Mouse (Mus musculus): ENCODE measurements around the gene Ccdc97. TPM values are rescaled to one million over a fixed set of nuclear protein-coding genes. Genes with fewer than 3 reads are reported as not detected.

Gene Ccdc97
- polyA plus RNA-seq, 2 experiments = 11.3 to 17.1 TPM

DNA sequence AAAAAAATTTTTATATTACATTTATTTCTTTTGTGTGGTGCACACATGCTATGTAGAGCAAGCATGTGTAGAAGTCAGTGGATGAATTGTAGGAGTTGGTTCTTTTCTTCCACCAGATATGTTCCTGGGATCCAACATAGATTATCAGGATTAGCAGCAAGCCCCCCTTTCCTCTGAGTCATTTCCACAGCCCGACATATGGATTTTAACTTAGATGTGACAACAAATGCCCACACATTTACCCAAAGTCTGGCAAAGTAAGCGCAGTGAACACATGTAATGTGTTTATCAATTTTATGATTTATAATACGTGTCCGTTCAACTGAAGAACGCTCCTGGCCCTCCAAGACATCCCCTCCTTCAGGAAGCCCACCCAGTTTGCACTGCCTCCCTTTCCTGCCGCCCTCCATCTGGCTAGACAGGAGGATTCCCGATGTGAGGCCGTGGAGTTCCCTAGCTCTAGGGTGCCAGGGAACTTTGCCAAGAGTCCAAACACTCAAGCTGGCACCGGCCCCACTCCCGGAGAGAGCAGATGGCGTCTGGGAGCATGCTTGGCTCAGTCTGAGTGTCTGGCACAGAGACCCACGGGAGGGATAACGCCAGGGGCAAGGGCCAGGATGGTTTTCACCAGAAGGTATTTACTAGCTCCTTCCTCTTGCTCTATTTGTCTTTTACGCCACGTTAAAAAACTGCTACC is 42.7 kb downstream of the Ccdc97 start:
- ATAC-seq (ENCODE audit: insufficient read depth) (no peak), DNase-seq (ENCODE audit: low read depth in 3 of 3, low spot score in 3 of 3) (no peak)
- WGBS (ENCODE audit: insufficient replicate concordance) = 70% methylated on average over 15 of the region's 15 CpGs
- TF ChIP-seq EP300 (IDR thresholded peaks at IDR 0.05; ENCODE audit: low read depth) (no peak), CTCF (IDR thresholded peaks at IDR 0.05; ENCODE audit: low read depth) (no peak)
- Histone ChIP-seq H3K9me3 (ENCODE audit: control insufficient read depth, low read length) (no peaks in the 10 kb centered on the region), H3K27me3 (ENCODE audit: control insufficient read depth, insufficient read depth, low read length) (peaks cover 21% of the 10 kb centered on the region), H3K36me3 (replicated peaks; ENCODE audit: control insufficient read depth, insufficient read depth, low read depth) (no peaks in the 10 kb centered on the region), H3K4me2 (ENCODE audit: low read depth) (no peak overlapping the region), H3K4me3 (ENCODE audit: insufficient read depth in 1 of 2, low read depth in 2 of 2, low read length in 2 of 2) (no peak overlapping the region), H3K4me1 (replicated peaks; ENCODE audit: control insufficient read depth in 2 of 2, insufficient read depth in 2 of 2, low read length in 1 of 2) (peaks cover 8 to 14% of the 10 kb centered on the region in 2 experiments), H3K27ac (no peak overlapping the region), H3K9ac (replicated peaks) (no peak overlapping the region)

DNA sequence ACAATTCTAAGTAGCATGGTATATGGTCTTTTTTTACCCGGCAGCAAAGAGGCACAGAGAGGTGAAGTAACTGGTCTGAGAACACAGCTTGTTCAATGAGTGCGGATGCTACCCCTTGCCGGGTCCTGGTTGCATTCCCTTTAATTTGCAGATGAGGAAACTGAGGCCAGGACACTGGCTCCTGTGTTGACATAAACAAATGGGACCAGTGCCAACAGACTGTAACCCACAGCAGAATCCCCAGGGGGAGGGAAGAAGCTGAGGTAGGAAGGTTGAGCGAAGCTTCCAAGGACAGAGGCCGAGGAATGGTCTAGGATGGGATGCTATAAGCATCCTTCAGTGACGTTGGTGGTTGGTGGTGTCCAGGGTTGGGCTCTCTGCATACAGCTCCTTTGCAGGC is 43.5 kb downstream of the Ccdc97 start:
- Histone ChIP-seq H3K27me3 (ENCODE audit: control insufficient read depth, insufficient read depth, low read length) (peaks cover 21% of the 10 kb centered on the region), H3K9me3 (ENCODE audit: control insufficient read depth, low read length) (no peaks in the 10 kb centered on the region), H3K4me2 (ENCODE audit: low read depth) (no peak overlapping the region; the same call in 1 of the 2 replicates), H3K27ac (no peak overlapping the region), H3K4me3 (ENCODE audit: insufficient read depth in 1 of 2, low read depth in 2 of 2, low read length in 2 of 2) (no peak overlapping the region), H3K4me1 (replicated peaks; ENCODE audit: control insufficient read depth in 2 of 2, insufficient read depth in 2 of 2, low read length in 1 of 2) (peaks cover 6 to 11% of the 10 kb centered on the region in 2 experiments), H3K36me3 (replicated peaks; ENCODE audit: control insufficient read depth, insufficient read depth, low read depth) (no peaks in the 10 kb centered on the region), H3K9ac (replicated peaks) (no peak overlapping the region)
- whole genome bisulfite sequencing (ENCODE audit: insufficient replicate concordance) = 60% methylated on average over 6 of the region's 6 CpGs
- ATAC-seq (ENCODE audit: insufficient read depth) = no peak
- no peak for DNase-seq (ENCODE audit: low read depth in 3 of 3, low spot score in 3 of 3)
- TF ChIP-seq CTCF (IDR thresholded peaks at IDR 0.05; ENCODE audit: low read depth) (no peak), EP300 (IDR thresholded peaks at IDR 0.05; ENCODE audit: low read depth) (no peak)

DNA sequence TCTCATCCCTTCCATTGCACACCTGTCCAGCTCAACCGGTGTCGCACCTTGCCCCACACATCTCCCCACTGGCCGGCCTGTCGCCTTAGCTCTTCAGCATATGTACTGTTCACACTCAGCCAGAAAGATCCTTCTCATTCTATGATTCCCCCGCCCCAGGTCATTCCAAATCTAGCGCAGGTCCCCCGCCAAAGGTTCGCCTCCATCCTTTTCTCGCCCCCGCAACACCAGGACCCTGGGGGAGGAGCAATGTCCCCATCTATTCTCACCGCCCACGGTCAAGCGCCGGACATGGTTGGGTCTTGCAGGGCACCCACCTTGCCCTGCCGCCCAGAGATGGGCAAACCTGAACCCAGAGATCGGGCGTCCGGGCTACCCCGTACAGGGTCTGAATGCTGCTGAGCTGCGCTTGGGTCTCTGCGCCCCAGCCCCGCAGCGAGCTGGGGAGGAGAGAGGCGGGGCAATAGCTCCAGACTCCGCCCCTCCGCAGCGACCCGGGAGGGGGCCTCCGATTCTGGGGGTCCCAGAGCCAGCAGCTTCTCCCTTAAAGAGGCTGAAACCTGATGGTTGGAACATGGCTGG is 44.1 kb downstream of the Ccdc97 start, which contains the start of gene Tmem91:
TSS of gene Tmem91 (minus strand) at position 448 of the 582 bp plus-strand sequence.
- WGBS (ENCODE audit: insufficient replicate concordance) = 2% methylated on average over 29 of the region's 29 CpGs
- Histone ChIP-seq H3K9me3 (ENCODE audit: control insufficient read depth, low read length) (no peaks in the 10 kb centered on the region), H3K4me1 (replicated peaks; ENCODE audit: control insufficient read depth in 2 of 2, insufficient read depth in 2 of 2, low read length in 1 of 2) (peaks cover under 1 to 7% of the 10 kb centered on the region in 2 experiments), H3K27ac (no peak within 1 kb of the TSS), H3K27me3 (ENCODE audit: control insufficient read depth, insufficient read depth, low read length) (peaks cover 21% of the 10 kb centered on the region), H3K36me3 (replicated peaks; ENCODE audit: control insufficient read depth, insufficient read depth, low read depth) (no peaks in the 10 kb centered on the region), H3K4me3 (ENCODE audit: insufficient read depth in 1 of 2, low read depth in 2 of 2, low read length in 2 of 2) (peak within 1 kb of the TSS in 1 of 2 experiments; percentile 37; a peak in 2 of 4 replicates), H3K4me2 (ENCODE audit: low read depth) (peak within 1 kb of the TSS; percentile 66), H3K9ac (replicated peaks) (no peak within 1 kb of the TSS)
- DNase-seq (ENCODE audit: low read depth in 3 of 3, low spot score in 3 of 3) = no peak
- ATAC-seq (ENCODE audit: insufficient read depth) = no peak
- no peak for TF ChIP-seq EP300 (IDR thresholded peaks at IDR 0.05; ENCODE audit: low read depth)
- TF ChIP-seq CTCF (IDR thresholded peaks at IDR 0.05; ENCODE audit: low read depth) = no peak

DNA sequence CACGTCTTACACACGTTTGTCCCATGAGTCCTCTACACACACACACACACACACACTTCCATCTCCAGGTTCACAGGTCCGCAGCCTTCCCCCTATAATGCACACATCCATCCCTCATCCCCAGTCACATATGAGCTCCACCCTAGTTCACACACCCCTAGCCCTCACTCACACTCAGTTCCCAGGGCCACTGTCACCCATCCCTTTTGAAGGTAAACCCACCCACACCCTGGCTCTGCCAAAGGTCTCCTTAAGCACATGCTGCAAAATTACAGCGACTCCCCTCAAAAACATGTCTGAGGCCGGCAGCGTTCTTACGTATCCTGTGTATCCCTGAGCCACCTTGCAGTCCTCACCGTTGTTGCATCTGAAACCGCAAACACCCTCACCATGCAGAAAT is 44.6 kb downstream of the Ccdc97 start:
- Histone ChIP-seq H3K4me3 (ENCODE audit: insufficient read depth in 1 of 2, low read depth in 2 of 2, low read length in 2 of 2) (no peak overlapping the region; a peak in 1 of 4 replicates), H3K27ac (no peak overlapping the region), H3K4me2 (ENCODE audit: low read depth) (peak overlapping the region; percentile 66), H3K27me3 (ENCODE audit: control insufficient read depth, insufficient read depth, low read length) (peaks cover 21% of the 10 kb centered on the region), H3K36me3 (replicated peaks; ENCODE audit: control insufficient read depth, insufficient read depth, low read depth) (no peaks in the 10 kb centered on the region), H3K4me1 (replicated peaks; ENCODE audit: control insufficient read depth in 2 of 2, insufficient read depth in 2 of 2, low read length in 1 of 2) (peaks cover 0 to 3% of the 10 kb centered on the region in 2 experiments; a peak in 2 of 4 replicates), H3K9me3 (ENCODE audit: control insufficient read depth, low read length) (no peaks in the 10 kb centered on the region), H3K9ac (replicated peaks) (no peak overlapping the region)
- 15% methylated on average over 9 of the region's 9 CpGs for WGBS (ENCODE audit: insufficient replicate concordance)
- DNase-seq (ENCODE audit: low read depth in 3 of 3, low spot score in 3 of 3) (no peak), ATAC-seq (ENCODE audit: insufficient read depth) (no peak)
- TF ChIP-seq EP300 (IDR thresholded peaks at IDR 0.05; ENCODE audit: low read depth) (no peak), CTCF (IDR thresholded peaks at IDR 0.05; ENCODE audit: low read depth) (no peak)

DNA sequence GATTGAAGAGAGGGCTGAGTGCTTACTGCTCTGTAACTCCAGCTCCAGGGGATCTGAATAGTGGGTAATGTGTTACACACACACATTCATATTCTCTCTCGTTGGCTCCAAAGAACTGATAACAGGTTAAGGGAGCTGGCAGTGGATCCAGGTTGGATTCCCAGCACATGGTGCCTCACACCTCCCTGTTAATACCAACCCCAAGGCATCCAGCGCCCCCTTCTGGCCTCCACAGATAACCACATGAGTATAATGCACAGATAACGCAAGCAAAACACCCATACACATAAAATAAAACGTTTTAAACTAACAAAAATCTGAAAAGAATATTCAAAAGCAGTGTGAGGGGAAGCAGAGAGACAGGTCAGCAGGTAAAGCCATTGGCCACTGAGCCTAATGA is 46.4 kb downstream of the Ccdc97 start:
- 48% methylated on average over 4 of the region's 4 CpGs for WGBS (ENCODE audit: insufficient replicate concordance)
- TF ChIP-seq EP300 (IDR thresholded peaks at IDR 0.05; ENCODE audit: low read depth) = no peak
- TF ChIP-seq CTCF (IDR thresholded peaks at IDR 0.05; ENCODE audit: low read depth) = peak; percentile 59
- no peak for ATAC-seq (ENCODE audit: insufficient read depth)
- Histone ChIP-seq H3K9ac (replicated peaks) (no peak overlapping the region), H3K4me1 (replicated peaks; ENCODE audit: control insufficient read depth in 2 of 2, insufficient read depth in 2 of 2, low read length in 1 of 2) (no peaks in the 10 kb centered on the region), H3K27ac (no peak overlapping the region), H3K36me3 (replicated peaks; ENCODE audit: control insufficient read depth, insufficient read depth, low read depth) (no peaks in the 10 kb centered on the region), H3K9me3 (ENCODE audit: control insufficient read depth, low read length) (no peaks in the 10 kb centered on the region), H3K4me2 (ENCODE audit: low read depth) (no peak overlapping the region), H3K4me3 (ENCODE audit: insufficient read depth in 1 of 2, low read depth in 2 of 2, low read length in 2 of 2) (no peak overlapping the region), H3K27me3 (ENCODE audit: control insufficient read depth, insufficient read depth, low read length) (peaks cover 21% of the 10 kb centered on the region)
- no peak for DNase-seq (ENCODE audit: low read depth in 3 of 3, low spot score in 3 of 3)

All from liver, embryonic 14.5 days (tissue).